Mouse (Mus musculus) intestine, embryonic 14.5 days (tissue): Measurements from ENCODE around the gene Gm37240. TPM values are rescaled to one million over a fixed set of nuclear protein-coding genes. Genes with fewer than 3 reads are reported as not detected.

Experiments
- ATAC-seq: fragments of 200-750 bp; cut with Nextera tagmentation; replicated peaks from 2 replicates; pipeline ENCODE4 v1.8.0; 2017; ENCODE audit warnings: low read depth, moderate number of reproducible peaks, moderate TSS enrichment, moderate library complexity; ENCODE audit not compliant: low FRiP score, low TSS enrichment
- DNase-seq: peaks from one replicate; pipeline ENCODE4 v3.0.0-alpha.2; 2018; ENCODE audit warnings: low spot score
- H3K27ac ChIP-seq: fragments of 300-500 bp; sonication (generic); 2 replicates; pipeline ENCODE4 v1.5.1; 2014; ENCODE audit warnings: low read depth, mild to moderate bottlenecking, control low read depth
- H3K27me3 ChIP-seq: fragments of 300-500 bp; sonication (generic); replicated peaks from 2 replicates; pipeline ENCODE4 v1.6.1; 2014; ENCODE audit warnings: low read length, control low read depth; ENCODE audit not compliant: control insufficient read depth, insufficient read depth
- H3K36me3 ChIP-seq: fragments of 300-500 bp; sonication (generic); 2 replicates; pipeline ENCODE4 v1.6.1; 2014; ENCODE audit warnings: low read length, control low read depth; ENCODE audit not compliant: control insufficient read depth, insufficient read depth
- H3K4me1 ChIP-seq: fragments of 300-500 bp; sonication (generic); replicated peaks from 2 replicates; pipeline ENCODE4 v1.6.1; 2014; ENCODE audit warnings: low read length, control low read depth, mixed read lengths; ENCODE audit not compliant: control insufficient read depth, insufficient read depth
- H3K4me2 ChIP-seq: fragments of 300-500 bp; sonication (generic); 2 replicates; pipeline ENCODE4 v1.6.1; 2014; ENCODE audit warnings: low read length
- H3K4me3 ChIP-seq: fragments of 300-500 bp; sonication (generic); 2 replicates; pipeline ENCODE4 v1.5.1; 2014; ENCODE audit warnings: low read depth, low read length, control low read depth, mixed read lengths
- H3K9ac ChIP-seq: fragments of 300-500 bp; sonication (generic); 2 replicates; pipeline ENCODE4 v1.6.1; 2014; ENCODE audit warnings: mild to moderate bottlenecking, low read length
- H3K9me3 ChIP-seq: fragments of 300-500 bp; sonication (generic); 2 replicates; pipeline ENCODE4 v1.6.1; 2016; ENCODE audit warnings: low read length, control low read depth; ENCODE audit not compliant: control insufficient read depth
- WGBS: fragments of 180-500 bp; shearing (Covaris S2); extraction: QIAGEN DNeasy Blood & Tissue Kit; methylation state at CpG from one replicate; pipeline ENCODE4 v1.1.7; 2014; 5-methylcytosine and 5-hydroxymethylcytosine counted together
- polyA plus RNA-seq: library from polyadenylated mRNA; unstranded; fragments of >200 nt; fragmentation: Nextera tagmentation; extraction: Ambion mirVana; gene quantifications from 2 replicates; pipeline ENCODE4 v1.2.1, GENCODE M21; 2014

Gene Gm37240
- polyA plus RNA-seq, 1 experiment from 2014 or later, result 5.3 TPM

- H3K4me1 ChIP-seq, result peaks cover 12% of the 10 kb centered on the region; the same call in 1 of the 2 replicates
- peak overlapping the region; percentile 72 for H3K27ac ChIP-seq
- 17% methylated on average over 18 of the region's 18 CpGs for WGBS
- H3K36me3 ChIP-seq, result no peaks in the 10 kb centered on the region
- H3K4me3 ChIP-seq, result no peak overlapping the region
- H3K27me3 ChIP-seq, result no peaks in the 10 kb centered on the region
- H3K4me2 ChIP-seq, result peak overlapping the region; percentile 16
- ATAC-seq (peak; percentile 81), DNase-seq (peak; percentile 84)
- no peak overlapping the region for H3K9ac ChIP-seq
- no peaks in the 10 kb centered on the region for H3K9me3 ChIP-seq
Measured at GRCm38 (mm10) chr3:84745537-84746189, 1141.7 kb downstream of the Gm37240 start.

- H3K36me3 ChIP-seq, result no peaks in the 10 kb centered on the region
Measured at GRCm38 (mm10) chr3:84744707-84745106, 1142.6 kb downstream of the Gm37240 start.

DNA sequence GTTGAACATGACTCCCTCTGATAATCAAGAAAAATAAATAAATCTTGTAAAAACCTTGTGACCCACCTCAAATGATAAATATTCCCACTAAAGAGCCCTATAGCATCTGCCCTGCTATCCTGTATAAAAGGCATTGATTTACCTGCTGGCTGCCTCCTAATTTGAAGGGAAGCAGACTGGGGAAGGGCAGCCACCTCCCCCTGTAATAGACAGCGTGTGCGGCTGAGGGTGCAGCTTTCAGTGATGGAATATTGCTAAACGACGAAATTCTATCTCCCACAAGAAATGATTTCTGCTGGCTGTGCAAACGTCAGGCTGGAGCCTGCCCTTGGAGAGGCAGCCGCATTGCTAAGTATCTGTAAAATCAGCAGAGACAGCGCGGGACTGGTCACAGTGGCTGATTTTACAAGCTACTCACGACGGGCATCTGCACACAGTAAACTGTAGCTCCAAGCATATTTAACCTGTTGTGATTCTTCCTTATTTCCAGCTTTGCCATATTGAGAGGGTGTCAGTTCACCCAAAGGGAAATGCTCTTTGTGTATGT lies 1147.2 kb downstream of the Gm37240 start:
- H3K9me3 ChIP-seq, result no peaks in the 10 kb centered on the region
- ATAC-seq (no peak), DNase-seq (no peak)
- H3K9ac ChIP-seq, result no peak overlapping the region
- no peak overlapping the region for H3K27ac ChIP-seq
- peaks cover 7% of the 10 kb centered on the region; the same call in 1 of the 2 replicates for H3K4me1 ChIP-seq
- H3K4me3 ChIP-seq, result no peak overlapping the region
- H3K4me2 ChIP-seq, result no peak overlapping the region
- 38% methylated on average over 10 of the region's 10 CpGs for WGBS
- no peaks in the 10 kb centered on the region for H3K27me3 ChIP-seq
- H3K36me3 ChIP-seq, result no peaks in the 10 kb centered on the region

More at GRCm38 (mm10) chr3:84744707-84745106, 1142.6 kb downstream of the Gm37240 start:
- peaks cover 12% of the 10 kb centered on the region; the same call in 1 of the 2 replicates for H3K4me1 ChIP-seq
- no peak overlapping the region for H3K4me2 ChIP-seq
- ATAC-seq, result no peak
- no peak overlapping the region for H3K9ac ChIP-seq
- H3K9me3 ChIP-seq, result no peaks in the 10 kb centered on the region
- no peak for DNase-seq
- WGBS, result 47% methylated on average over 13 of the region's 13 CpGs
- no peaks in the 10 kb centered on the region for H3K27me3 ChIP-seq
- no peak overlapping the region for H3K4me3 ChIP-seq
- H3K27ac ChIP-seq, result peak overlapping the region; percentile 72; the same call in 1 of the 2 replicates

GRCm38 (mm10) chr3:84737137-84737536 lies 1150.2 kb downstream of the Gm37240 start:
- Histone ChIP-seq H3K27ac (no peak overlapping the region), H3K4me1 (peaks cover 5% of the 10 kb centered on the region), H3K36me3 (no peaks in the 10 kb centered on the region), H3K4me2 (no peak overlapping the region), H3K9ac (no peak overlapping the region), H3K4me3 (no peak overlapping the region), H3K9me3 (no peaks in the 10 kb centered on the region), H3K27me3 (no peaks in the 10 kb centered on the region)
- DNase-seq (no peak), ATAC-seq (no peak)
- 77% methylated on average over 3 of the region's 3 CpGs for WGBS

DNA sequence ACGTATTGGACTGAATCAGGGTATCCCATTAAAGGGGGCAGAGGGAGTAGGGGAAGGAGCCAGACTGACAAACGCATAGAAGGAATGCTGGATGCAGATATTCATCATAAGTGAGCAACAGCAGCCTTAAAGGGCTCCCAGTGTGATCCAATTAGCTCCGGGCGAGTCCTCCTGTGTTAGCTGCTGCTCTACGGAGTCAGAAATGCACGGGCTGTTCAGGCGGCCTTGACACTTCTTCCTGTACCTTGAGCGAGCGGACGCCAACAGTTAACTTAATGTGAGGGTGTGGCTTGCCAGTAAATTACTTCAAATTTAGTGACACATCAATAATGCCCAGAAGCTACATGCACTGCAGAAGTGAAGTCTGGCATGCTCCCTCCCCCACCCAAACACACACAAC lies 1151.6 kb downstream of the Gm37240 start:
- H3K4me1 ChIP-seq, result peaks cover 6% of the 10 kb centered on the region
- H3K27ac ChIP-seq, result no peak overlapping the region
- H3K9me3 ChIP-seq, result no peaks in the 10 kb centered on the region
- DNase-seq (no peak), ATAC-seq (no peak)
- no peak overlapping the region for H3K4me3 ChIP-seq
- no peak overlapping the region for H3K4me2 ChIP-seq
- H3K9ac ChIP-seq, result no peak overlapping the region
- H3K36me3 ChIP-seq, result no peaks in the 10 kb centered on the region
- WGBS, result 66% methylated on average over 10 of the region's 10 CpGs
- H3K27me3 ChIP-seq, result no peaks in the 10 kb centered on the region

GRCm38 (mm10) chr3:84732516-84732915 lies 1154.8 kb downstream of the Gm37240 start:
- WGBS, result 21% methylated on average over 6 of the region's 6 CpGs
- Histone ChIP-seq H3K4me1 (peaks cover 6% of the 10 kb centered on the region), H3K9me3 (no peaks in the 10 kb centered on the region), H3K9ac (no peak overlapping the region), H3K27me3 (no peaks in the 10 kb centered on the region), H3K27ac (no peak overlapping the region), H3K36me3 (no peaks in the 10 kb centered on the region), H3K4me3 (no peak overlapping the region), H3K4me2 (peak overlapping the region; percentile 40)
- ATAC-seq (no peak), DNase-seq (no peak)

DNA sequence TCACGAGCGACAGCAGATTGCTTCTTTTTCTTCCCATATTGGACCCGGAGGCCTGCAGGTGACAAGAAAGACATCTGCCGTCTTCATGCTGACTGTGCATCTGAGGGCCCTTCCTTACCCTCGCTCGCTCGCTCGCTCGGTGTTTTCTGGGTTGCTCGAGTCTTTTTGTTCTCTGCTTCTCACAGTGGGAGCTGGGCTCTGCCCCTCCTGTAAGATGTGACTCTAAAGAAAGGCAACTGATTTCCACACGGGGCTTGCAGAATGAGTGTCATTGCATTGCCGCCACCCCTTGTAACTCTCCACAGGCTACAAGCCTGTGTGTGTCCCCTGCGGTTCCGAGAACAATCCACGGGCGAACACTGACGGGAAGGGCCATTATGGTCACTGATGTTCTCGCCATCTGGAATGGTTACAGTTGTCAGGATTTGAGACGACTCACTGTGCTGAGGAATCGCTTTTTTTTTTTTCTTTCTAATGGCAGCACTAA lies 1155.3 kb downstream of the Gm37240 start:
- WGBS, result 10% methylated on average over 20 of the region's 20 CpGs
- H3K4me1 ChIP-seq, result peaks cover 6% of the 10 kb centered on the region
- no peaks in the 10 kb centered on the region for H3K27me3 ChIP-seq
- DNase-seq, result peak; percentile 63
- H3K4me3 ChIP-seq, result peak overlapping the region; percentile 4; the same call in 1 of the 2 replicates
- H3K9ac ChIP-seq, result no peak overlapping the region
- no peaks in the 10 kb centered on the region for H3K9me3 ChIP-seq
- H3K4me2 ChIP-seq, result peak overlapping the region; percentile 40
- H3K36me3 ChIP-seq, result no peaks in the 10 kb centered on the region
- no peak for ATAC-seq
- no peak overlapping the region for H3K27ac ChIP-seq

DNA sequence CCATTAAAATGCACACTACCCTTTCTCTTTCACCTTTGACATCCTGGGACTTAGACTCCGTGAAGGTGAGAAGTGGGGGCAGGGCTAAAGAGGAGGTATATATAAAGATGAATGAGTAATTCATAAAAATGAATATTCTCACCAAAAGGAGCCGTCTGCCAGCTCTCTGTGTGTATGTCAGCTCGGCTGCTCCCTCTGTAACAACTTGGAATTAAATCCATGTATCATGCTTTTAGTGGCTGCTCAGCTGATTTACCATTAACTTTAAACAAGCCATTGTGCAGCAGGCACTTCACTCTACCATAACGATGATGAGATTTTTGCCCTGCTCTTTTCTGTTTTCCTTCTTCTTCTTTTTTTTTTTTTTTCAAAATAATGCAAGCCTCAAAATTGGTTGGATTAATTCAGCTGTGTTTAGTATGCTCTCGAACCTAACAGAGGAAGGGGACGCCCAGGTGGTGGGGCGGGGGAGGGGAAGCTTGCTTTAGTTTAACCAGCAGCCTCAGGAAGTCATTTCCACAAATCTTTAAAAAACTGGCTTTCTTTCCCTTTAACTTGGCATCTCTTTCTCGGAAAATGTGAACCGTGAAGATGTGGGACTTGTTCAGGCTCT lies 1155.8 kb downstream of the Gm37240 start:
- no peak overlapping the region for H3K27ac ChIP-seq
- ATAC-seq (no peak), DNase-seq (no peak)
- no peaks in the 10 kb centered on the region for H3K9me3 ChIP-seq
- H3K27me3 ChIP-seq, result no peaks in the 10 kb centered on the region
- no peaks in the 10 kb centered on the region for H3K36me3 ChIP-seq
- peak overlapping the region; percentile 40 for H3K4me2 ChIP-seq
- no peak overlapping the region for H3K9ac ChIP-seq
- WGBS, result 17% methylated on average over 9 of the region's 9 CpGs
- peaks cover 6% of the 10 kb centered on the region for H3K4me1 ChIP-seq
- H3K4me3 ChIP-seq, result peak overlapping the region; percentile 4; the same call in 1 of the 2 replicates
